Mouse (Mus musculus) midbrain, postnatal 0 days (tissue): Measurements from ENCODE around the gene Adipor1. TPM values are rescaled to one million over a fixed set of nuclear protein-coding genes. Genes with fewer than 3 reads are reported as not detected.

Source experiments
- ATAC-seq: fragments of 200-750 bp; cut with Nextera tagmentation; 2 replicates; pipeline ENCODE4 v1.8.0; 2017; ENCODE audit warnings: moderate number of reproducible peaks, mild to moderate bottlenecking, moderate TSS enrichment, moderate library complexity; ENCODE audit not compliant: low FRiP score
- DNase-seq: peaks from one replicate; pipeline ENCODE4 v3.0.0-alpha.2; 2015; ENCODE audit warnings: low spot score
- H3K27ac ChIP-seq: fragments of 300-500 bp; sonication (generic); 2 replicates; pipeline ENCODE4 v1.5.1; 2014; ENCODE audit warnings: low read depth, mild to moderate bottlenecking, low read length, mixed read lengths
- H3K27me3 ChIP-seq: fragments of 300-500 bp; sonication (generic); 2 replicates; pipeline ENCODE4 v1.6.1; 2014; ENCODE audit warnings: low read length, control low read depth, mixed read lengths; ENCODE audit not compliant: insufficient read depth
- H3K36me3 ChIP-seq: fragments of 300-500 bp; sonication (generic); 2 replicates; pipeline ENCODE4 v1.6.1; 2014; ENCODE audit warnings: low read length, control low read depth, mixed read lengths; ENCODE audit not compliant: insufficient read depth
- H3K4me1 ChIP-seq: fragments of 300-500 bp; sonication (generic); 2 replicates; pipeline ENCODE4 v1.6.1; 2014; ENCODE audit warnings: mild to moderate bottlenecking, control low read depth, antibody characterized with exemption, low read length, mixed read lengths; ENCODE audit not compliant: insufficient read depth
- H3K4me2 ChIP-seq: fragments of 300-500 bp; sonication (generic); 2 replicates; pipeline ENCODE4 v1.6.1; 2014; ENCODE audit warnings: low read depth, mild to moderate bottlenecking, low read length, mixed read lengths; ENCODE audit not compliant: poor library complexity, severe bottlenecking
- H3K4me3 ChIP-seq: fragments of 300-500 bp; sonication (generic); 2 replicates; pipeline ENCODE4 v1.5.1; 2014; ENCODE audit warnings: low read depth, mild to moderate bottlenecking, low read length, moderate library complexity
- H3K9ac ChIP-seq: fragments of 300-500 bp; sonication (generic); replicated peaks from 2 replicates; pipeline ENCODE4 v1.6.1; 2014; ENCODE audit warnings: mild to moderate bottlenecking, low read length, moderate library complexity, mixed read lengths; ENCODE audit not compliant: poor library complexity, severe bottlenecking
- H3K9me3 ChIP-seq: fragments of 300-500 bp; sonication (generic); 2 replicates; pipeline ENCODE4 v1.6.1; 2016; ENCODE audit warnings: low read length, control low read depth
- CTCF ChIP-seq: IDR thresholded peaks from 2 replicates; pipeline ENCODE4 v1.5.1; 2016; ENCODE audit warnings: antibody characterized with exemption, mild to moderate bottlenecking
- WGBS: fragments of 180-500 bp; shearing (Covaris S2); extraction: QIAGEN DNeasy Blood & Tissue Kit; methylation state at CpG from one replicate; pipeline ENCODE4 v1.1.7; 2014; 5-methylcytosine and 5-hydroxymethylcytosine counted together
- polyA plus RNA-seq: library from polyadenylated mRNA; unstranded; fragments of >200 nt; fragmentation: Nextera tagmentation; extraction: Ambion mirVana; gene quantifications from 2 replicates; pipeline ENCODE4 v1.2.1, GENCODE M21; 2015
- total RNA-seq: library from RNA; depleted of rRNA; stranded (reverse); fragments of >200 nt; gene quantifications from 2 replicates; pipeline ENCODE4 v1.2.3, GENCODE M21; 2014

The Adipor1 gene
- total and polyA plus RNA-seq, 2 experiments from 2014 or later, result 74.1 to 98.7 TPM

DNA sequence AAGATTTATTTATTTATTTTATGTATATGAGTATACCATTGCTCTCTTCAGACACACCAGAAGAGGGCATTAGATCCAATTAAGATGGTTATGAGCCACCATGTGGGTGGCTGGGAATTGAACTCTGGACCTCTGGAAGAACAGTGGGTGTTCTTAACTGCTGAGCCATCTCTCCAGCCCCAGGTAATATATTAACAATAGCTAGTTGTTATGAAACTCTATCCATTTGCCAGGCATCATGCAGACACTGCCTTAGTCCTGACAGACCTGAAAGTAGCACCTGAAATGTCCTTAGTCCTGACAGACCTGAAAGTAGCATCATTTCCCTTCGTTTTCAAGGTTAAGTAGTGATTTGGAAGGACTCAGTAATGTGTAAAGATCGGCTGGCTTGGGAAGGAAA, 1.1 kb upstream of the Adipor1 start:
- Histone ChIP-seq H3K27ac (no peak overlapping the region), H3K36me3 (no peaks in the 10 kb centered on the region), H3K4me2 (no peak overlapping the region), H3K27me3 (no peaks in the 10 kb centered on the region), H3K9ac (no peak overlapping the region), H3K9me3 (no peaks in the 10 kb centered on the region), H3K4me3 (no peak overlapping the region), H3K4me1 (0 out of 2 replicates have a peak, but pooled peaks cover 4% of the 10 kb centered on the region)
- TF ChIP-seq CTCF, result no peak
- DNase-seq, result no peak
- ATAC-seq, result no peak
- WGBS, result 36% methylated on average over 2 of the region's 2 CpGs

DNA sequence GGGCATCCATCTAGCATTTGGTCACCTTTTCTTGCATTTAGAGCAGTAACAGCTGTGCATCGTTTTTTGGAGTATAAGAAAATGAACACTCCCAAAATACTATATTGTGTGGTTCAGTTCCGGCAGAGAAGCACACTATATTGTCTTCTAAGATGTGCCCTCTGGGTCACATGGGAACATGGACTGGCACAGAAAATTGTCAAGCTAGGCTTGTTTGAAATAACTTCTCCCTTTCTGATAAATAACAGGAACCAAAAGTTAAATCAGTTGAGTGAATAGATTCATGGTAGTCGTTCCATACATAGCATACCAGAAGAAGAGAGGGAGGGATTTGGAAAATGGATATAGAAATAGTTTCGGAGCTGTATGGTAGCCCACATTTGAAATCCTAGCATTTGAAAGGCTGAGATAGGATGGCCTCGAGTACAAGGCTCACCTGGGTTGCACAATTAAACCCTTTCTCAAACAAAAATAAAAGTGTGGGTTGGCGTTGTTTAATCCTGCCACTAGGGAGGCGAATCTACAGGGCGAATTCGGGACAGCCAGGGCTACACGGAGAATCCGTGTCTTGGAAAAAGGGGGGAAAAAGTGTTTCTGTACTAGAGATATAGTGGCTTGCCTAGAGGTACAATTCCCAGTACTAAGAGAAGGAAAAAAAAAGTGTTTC, 544 bp upstream of the Adipor1 start:
- Histone ChIP-seq H3K27me3 (no peaks in the 10 kb centered on the region), H3K36me3 (no peaks in the 10 kb centered on the region), H3K9ac (no peak overlapping the region; the same call in 1 of the 2 replicates), H3K4me2 (peak overlapping the region; percentile 66), H3K27ac (peak overlapping the region; percentile 49; the same call in 1 of the 2 replicates), H3K4me1 (0 out of 2 replicates have a peak, but pooled peaks cover 7% of the 10 kb centered on the region), H3K9me3 (no peaks in the 10 kb centered on the region), H3K4me3 (peak overlapping the region; percentile 95)
- TF ChIP-seq CTCF, result peak; percentile 53
- DNase-seq, result no peak
- peak; percentile 43 for ATAC-seq
- 13% methylated on average over 11 of the region's 11 CpGs for WGBS

DNA sequence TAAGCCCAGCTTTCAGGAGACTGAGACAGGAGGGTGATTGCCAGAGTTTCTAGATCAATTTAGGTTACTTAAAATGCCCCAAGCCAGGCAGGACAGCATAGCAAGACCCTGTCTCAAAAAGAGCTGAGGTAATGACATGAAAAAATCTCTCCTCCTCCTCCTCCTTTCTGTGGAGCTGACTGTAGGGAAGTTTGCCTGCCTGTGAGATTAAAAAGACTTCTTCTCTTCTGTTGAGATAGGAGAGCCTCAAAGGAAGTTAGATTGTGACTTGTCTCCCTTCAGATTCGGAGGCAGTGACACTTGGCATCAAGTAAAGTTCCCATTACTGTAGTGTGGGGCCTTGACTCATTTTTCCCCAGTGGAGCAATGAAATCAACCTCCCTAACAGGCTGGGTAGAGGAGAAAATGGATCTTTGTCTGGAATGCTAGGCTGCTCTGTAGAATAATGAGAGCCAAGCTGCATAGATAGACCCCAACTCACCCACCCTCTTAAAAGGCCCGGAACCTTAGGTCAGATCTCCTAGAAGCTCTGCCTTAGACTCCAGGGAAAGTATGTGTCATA, 3.3 kb downstream of the Adipor1 start:
- Histone ChIP-seq H3K36me3 (peaks cover 7% of the 10 kb centered on the region; the same call in 1 of the 2 replicates), H3K27me3 (no peaks in the 10 kb centered on the region), H3K9ac (no peak overlapping the region), H3K4me2 (no peak overlapping the region), H3K9me3 (no peaks in the 10 kb centered on the region), H3K4me3 (no peak overlapping the region), H3K4me1 (0 out of 2 replicates have a peak, but pooled peaks cover 7% of the 10 kb centered on the region), H3K27ac (no peak overlapping the region)
- no peak for TF ChIP-seq CTCF
- ATAC-seq (no peak), DNase-seq (no peak)
- 86% methylated on average over 2 of the region's 2 CpGs for WGBS

DNA sequence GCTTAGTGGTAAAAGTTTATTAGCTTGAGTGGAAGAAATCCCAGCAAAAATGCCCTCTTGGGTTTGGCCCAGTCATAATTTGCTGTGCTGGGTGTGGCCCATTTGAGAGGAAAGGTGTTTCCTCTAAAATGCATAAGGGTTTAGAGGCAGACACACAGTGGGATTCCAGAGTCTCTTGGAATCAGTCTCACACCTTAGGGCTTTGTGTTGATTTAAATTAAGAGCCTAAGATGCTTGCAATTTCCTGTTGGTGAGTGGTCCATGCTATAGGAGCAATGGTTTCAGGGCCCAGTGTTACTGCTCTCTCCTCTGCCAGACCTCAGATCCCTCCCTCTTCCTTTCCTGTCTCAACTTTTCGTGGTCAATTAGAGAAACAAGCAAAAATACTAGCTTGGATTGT, 4.0 kb downstream of the Adipor1 start:
- H3K9ac ChIP-seq, result no peak overlapping the region
- no peak for ATAC-seq
- no peak for TF ChIP-seq CTCF
- no peak overlapping the region for H3K4me2 ChIP-seq
- H3K36me3 ChIP-seq, result peaks cover 13% of the 10 kb centered on the region
- H3K27me3 ChIP-seq, result no peaks in the 10 kb centered on the region
- H3K4me3 ChIP-seq, result no peak overlapping the region
- H3K27ac ChIP-seq, result no peak overlapping the region
- H3K4me1 ChIP-seq, result 0 out of 2 replicates have a peak, but pooled peaks cover 7% of the 10 kb centered on the region
- H3K9me3 ChIP-seq, result no peaks in the 10 kb centered on the region
- no peak for DNase-seq
- WGBS, result 84% methylated on average over 1 of the region's 1 CpGs

DNA sequence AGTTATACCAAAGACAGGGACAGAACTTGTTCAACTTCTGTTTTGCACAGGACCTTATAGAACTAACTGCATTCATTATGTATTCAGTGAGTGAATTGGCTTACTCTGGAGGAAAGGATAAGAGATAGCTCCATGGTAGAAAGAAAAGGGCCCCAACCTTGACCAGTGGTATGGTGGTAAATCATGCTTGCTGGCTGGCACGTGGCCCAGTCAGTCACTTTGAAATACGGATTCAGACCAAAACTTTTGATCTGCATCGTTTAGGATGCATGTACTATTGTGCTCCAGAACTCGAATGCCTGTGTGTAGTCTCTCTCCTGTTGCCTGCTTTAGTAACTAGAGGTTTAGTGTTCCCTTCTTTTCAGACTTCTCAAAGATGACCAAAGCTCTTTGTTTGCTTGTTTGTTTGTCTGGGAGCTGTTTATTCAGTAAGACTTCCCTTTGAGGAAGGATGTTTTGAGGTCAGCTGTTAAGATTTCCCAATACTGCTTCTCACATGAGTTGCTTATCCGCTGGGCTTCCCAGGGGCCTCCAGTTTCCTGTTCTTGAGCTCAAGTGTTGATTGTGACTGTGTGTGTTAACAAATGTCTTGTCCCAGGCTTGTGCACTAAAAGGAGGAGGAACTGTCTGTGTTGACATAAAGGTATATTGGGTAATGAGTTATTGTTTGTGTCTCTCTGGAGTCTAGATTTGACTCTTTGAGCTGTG, 4.7 kb downstream of the Adipor1 start:
- peak; percentile 5 for DNase-seq

DNA sequence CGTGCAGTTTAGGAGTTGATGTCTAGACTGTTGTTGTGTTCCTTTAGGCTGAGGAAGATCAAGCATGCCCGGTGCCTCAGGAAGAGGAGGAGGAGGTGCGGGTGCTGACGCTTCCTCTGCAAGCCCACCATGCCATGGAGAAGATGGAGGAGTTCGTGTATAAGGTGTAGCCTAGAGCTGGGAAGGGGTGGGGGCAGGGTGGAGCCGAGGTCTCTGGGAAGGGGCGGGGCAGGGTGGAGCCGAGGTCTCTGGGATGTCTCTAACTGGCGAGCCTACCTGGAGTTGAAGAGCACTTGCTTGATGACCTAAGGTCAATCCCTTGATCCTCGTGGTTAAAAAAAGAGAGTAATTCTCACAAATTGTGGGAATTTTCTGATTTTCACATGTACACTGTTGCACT, 8.7 kb downstream of the Adipor1 start:
- H3K27me3 ChIP-seq, result no peaks in the 10 kb centered on the region
- H3K4me2 ChIP-seq, result no peak overlapping the region
- H3K9ac ChIP-seq, result no peak overlapping the region
- peaks cover 54% of the 10 kb centered on the region for H3K36me3 ChIP-seq
- H3K27ac ChIP-seq, result no peak overlapping the region
- ATAC-seq, result no peak
- WGBS, result 78% methylated on average over 10 of the region's 10 CpGs
- H3K4me3 ChIP-seq, result no peak overlapping the region
- 0 out of 2 replicates have a peak, but pooled peaks cover 3% of the 10 kb centered on the region for H3K4me1 ChIP-seq
- TF ChIP-seq CTCF, result no peak
- no peak for DNase-seq
- H3K9me3 ChIP-seq, result no peaks in the 10 kb centered on the region

More for the DNA sequence above, 4.7 kb downstream of the Adipor1 start:
- 46% methylated on average over 5 of the region's 5 CpGs for WGBS
- H3K9ac ChIP-seq, result no peak overlapping the region
- H3K9me3 ChIP-seq, result no peaks in the 10 kb centered on the region
- H3K4me3 ChIP-seq, result no peak overlapping the region
- no peak overlapping the region for H3K4me2 ChIP-seq
- peaks cover 20% of the 10 kb centered on the region for H3K36me3 ChIP-seq
- H3K4me1 ChIP-seq, result 0 out of 2 replicates have a peak, but pooled peaks cover 7% of the 10 kb centered on the region
- ATAC-seq, result no peak
- H3K27ac ChIP-seq, result no peak overlapping the region
- H3K27me3 ChIP-seq, result no peaks in the 10 kb centered on the region
- no peak for TF ChIP-seq CTCF
